Mouse (Mus musculus): ENCODE measurements at regions not wholly inside any gene's neighbourhood (a gene's known extent, or its start where the extent isn't known, plus 50 kb on each side); places are given as distances from the start of the nearest gene placed in this dataset.

- Histone ChIP-seq H3K27ac (ENCODE audit: low read depth, low read length) (no peak overlapping the region), H3K36me3 (ENCODE audit: insufficient read depth) (no peaks in the 10 kb centered on the region), H3K4me2 (ENCODE audit: low read depth) (no peak overlapping the region), H3K4me3 (ENCODE audit: low read depth, low read length) (no peak overlapping the region), H3K9ac (no peak overlapping the region), H3K4me1 (ENCODE audit: insufficient read depth) (no peaks in the 10 kb centered on the region), H3K27me3 (ENCODE audit: insufficient read depth, low read length) (no peaks in the 10 kb centered on the region), H3K9me3 (ENCODE audit: low read length) (no peaks in the 10 kb centered on the region)
- WGBS = 76% methylated on average over 9 of the region's 9 CpGs
- no peak for ATAC-seq
- no peak for DNase-seq
- no peak for TF ChIP-seq CTCF (IDR thresholded peaks at IDR 0.05; ENCODE audit: low read depth)
Measured at GRCm38 (mm10) chr7:72726214-72726854, 419.9 kb upstream of the Mctp2 start.

- H3K4me3 ChIP-seq (ENCODE audit: low read depth, low read length) = no peak overlapping the region
- DNase-seq (no peak), ATAC-seq (no peak)
- H3K27ac ChIP-seq (ENCODE audit: low read depth, low read length) = no peak overlapping the region
- no peak overlapping the region for H3K9ac ChIP-seq
- TF ChIP-seq CTCF (IDR thresholded peaks at IDR 0.05; ENCODE audit: low read depth) = no peak
- 49% methylated on average over 8 of the region's 8 CpGs for WGBS
- no peak overlapping the region for H3K4me2 ChIP-seq (ENCODE audit: low read depth)
- H3K27me3 ChIP-seq (ENCODE audit: insufficient read depth, low read length) = no peaks in the 10 kb centered on the region
- H3K36me3 ChIP-seq (ENCODE audit: insufficient read depth) = no peaks in the 10 kb centered on the region
- H3K9me3 ChIP-seq (ENCODE audit: low read length) = no peaks in the 10 kb centered on the region
- H3K4me1 ChIP-seq (ENCODE audit: insufficient read depth) = peaks cover 9% of the 10 kb centered on the region; the same call in 1 of the 2 replicates
Measured at GRCm38 (mm10) chr7:72737792-72738191, 431.4 kb upstream of the Mctp2 start.

- WGBS = 38% methylated on average over 13 of the region's 13 CpGs
- TF ChIP-seq CTCF (IDR thresholded peaks at IDR 0.05; ENCODE audit: low read depth) = no peak
- H3K9ac ChIP-seq = no peak overlapping the region
- H3K4me3 ChIP-seq (ENCODE audit: low read depth, low read length) = no peak overlapping the region
- DNase-seq = peak; percentile 26
- H3K4me1 ChIP-seq (ENCODE audit: insufficient read depth) = peaks cover 9% of the 10 kb centered on the region; the same call in 1 of the 2 replicates
- no peaks in the 10 kb centered on the region for H3K9me3 ChIP-seq (ENCODE audit: low read length)
- no peak overlapping the region for H3K4me2 ChIP-seq (ENCODE audit: low read depth)
- ATAC-seq = peak; percentile 51; the same call in 1 of the 2 replicates
- no peaks in the 10 kb centered on the region for H3K27me3 ChIP-seq (ENCODE audit: insufficient read depth, low read length)
- H3K27ac ChIP-seq (ENCODE audit: low read depth, low read length) = no peak overlapping the region
- no peaks in the 10 kb centered on the region for H3K36me3 ChIP-seq (ENCODE audit: insufficient read depth)
Measured at GRCm38 (mm10) chr7:72738324-72738944, 432.0 kb upstream of the Mctp2 start.

GRCm38 (mm10) chr7:72742376-72742775 is 436.0 kb upstream of the Mctp2 start:
- H3K9me3 ChIP-seq (ENCODE audit: low read length) = no peaks in the 10 kb centered on the region
- DNase-seq (no peak), ATAC-seq (no peak)
- no peak for TF ChIP-seq CTCF (IDR thresholded peaks at IDR 0.05; ENCODE audit: low read depth)
- H3K9ac ChIP-seq = no peak overlapping the region
- no peak overlapping the region for H3K4me3 ChIP-seq (ENCODE audit: low read depth, low read length)
- no peak overlapping the region for H3K4me2 ChIP-seq (ENCODE audit: low read depth)
- H3K27me3 ChIP-seq (ENCODE audit: insufficient read depth, low read length) = no peaks in the 10 kb centered on the region
- H3K4me1 ChIP-seq (ENCODE audit: insufficient read depth) = peaks cover 9% of the 10 kb centered on the region; the same call in 1 of the 2 replicates
- H3K27ac ChIP-seq (ENCODE audit: low read depth, low read length) = no peak overlapping the region
- no peaks in the 10 kb centered on the region for H3K36me3 ChIP-seq (ENCODE audit: insufficient read depth)
- WGBS = 89% methylated on average over 2 of the region's 2 CpGs

- Histone ChIP-seq H3K4me1 (ENCODE audit: insufficient read depth) (no peaks in the 10 kb centered on the region), H3K4me2 (ENCODE audit: low read depth) (no peak overlapping the region), H3K9ac (no peak overlapping the region), H3K4me3 (ENCODE audit: low read depth, low read length) (no peak overlapping the region), H3K27me3 (ENCODE audit: insufficient read depth, low read length) (no peaks in the 10 kb centered on the region), H3K27ac (ENCODE audit: low read depth, low read length) (no peak overlapping the region), H3K9me3 (ENCODE audit: low read length) (no peaks in the 10 kb centered on the region), H3K36me3 (ENCODE audit: insufficient read depth) (no peaks in the 10 kb centered on the region)
- ATAC-seq (no peak), DNase-seq (no peak)
- no peak for TF ChIP-seq CTCF (IDR thresholded peaks at IDR 0.05; ENCODE audit: low read depth)
- 73% methylated on average over 10 of the region's 10 CpGs for WGBS
Measured at GRCm38 (mm10) chr7:72751501-72751917, 445.1 kb upstream of the Mctp2 start.

GRCm38 (mm10) chr7:72753053-72753559 is 446.7 kb upstream of the Mctp2 start:
- Histone ChIP-seq H3K4me3 (ENCODE audit: low read depth, low read length) (no peak overlapping the region), H3K4me2 (ENCODE audit: low read depth) (no peak overlapping the region), H3K9me3 (ENCODE audit: low read length) (no peaks in the 10 kb centered on the region), H3K4me1 (ENCODE audit: insufficient read depth) (no peaks in the 10 kb centered on the region), H3K27me3 (ENCODE audit: insufficient read depth, low read length) (no peaks in the 10 kb centered on the region), H3K9ac (no peak overlapping the region), H3K27ac (ENCODE audit: low read depth, low read length) (no peak overlapping the region), H3K36me3 (ENCODE audit: insufficient read depth) (no peaks in the 10 kb centered on the region)
- ATAC-seq = no peak
- WGBS = 49% methylated on average over 3 of the region's 3 CpGs
- DNase-seq = no peak
- TF ChIP-seq CTCF (IDR thresholded peaks at IDR 0.05; ENCODE audit: low read depth) = no peak

- no peak for TF ChIP-seq CTCF (IDR thresholded peaks at IDR 0.05; ENCODE audit: low read depth)
- no peak for ATAC-seq
Measured at GRCm38 (mm10) chr7:72762711-72763110, 456.3 kb upstream of the Mctp2 start.

More at GRCm38 (mm10) chr7:72762711-72763110, 456.3 kb upstream of the Mctp2 start:
- H3K27ac ChIP-seq (ENCODE audit: low read depth, low read length) = no peak overlapping the region
- H3K4me1 ChIP-seq (ENCODE audit: insufficient read depth) = no peaks in the 10 kb centered on the region
- no peak overlapping the region for H3K4me3 ChIP-seq (ENCODE audit: low read depth, low read length)
- no peaks in the 10 kb centered on the region for H3K36me3 ChIP-seq (ENCODE audit: insufficient read depth)
- no peak for DNase-seq
- WGBS = 70% methylated on average over 1 of the region's 1 CpGs
- H3K27me3 ChIP-seq (ENCODE audit: insufficient read depth, low read length) = no peaks in the 10 kb centered on the region
- H3K9ac ChIP-seq = no peak overlapping the region
- no peak overlapping the region for H3K4me2 ChIP-seq (ENCODE audit: low read depth)
- H3K9me3 ChIP-seq (ENCODE audit: low read length) = no peaks in the 10 kb centered on the region
